Mouse (Mus musculus): Measurements from ENCODE around the gene Vmn1r7. TPM values are rescaled to one million over a fixed set of nuclear protein-coding genes. Genes with fewer than 3 reads are reported as not detected.
"Not testable (repeated sequence)": the region's sequence is repeated elsewhere in the genome, so short reads cannot be mapped to it uniquely, and the experiment has no call there.

Vmn1r7 gene
- not detected in 2 replicates for polyA plus RNA-seq (2011; ENCODE audit: insufficient read depth, insufficient read length, low replicate concordance, missing spikeins)

- H3K4me1 ChIP-seq (ENCODE audit: control insufficient read depth, insufficient read depth, low read length); H3K4me3 ChIP-seq (replicated peaks; ENCODE audit: control insufficient read depth, low read depth, low read length); H3K27ac ChIP-seq (ENCODE audit: control insufficient read depth, insufficient read depth, low read depth, low read length, poor library complexity): not testable (repeated sequence)
- WGBS, result 75% methylated on average over 2 of the region's 2 CpGs
Observed at GRCm38 (mm10) chr6:57025224-57025623, at the start of gene Vmn1r7. TSS of gene Vmn1r7 (minus strand) at chr6:57025324.

GRCm38 (mm10) chr6:57066487-57066886 lies 41.4 kb upstream of the Vmn1r7 start, which contains the start of gene Vmn1r9:
TSS of gene Vmn1r9 (plus strand) at chr6:57066787.
- no peak for TF ChIP-seq CTCF (IDR thresholded peaks at IDR 0.05; ENCODE audit: control insufficient read depth, insufficient read depth, low read length)
- TF ChIP-seq POLR2A (IDR thresholded peaks at IDR 0.05; ENCODE audit: borderline replicate concordance, control insufficient read depth, low read depth, low read length), result no peak
- no peak within 1 kb of the TSS for H3K4me3 ChIP-seq (replicated peaks; ENCODE audit: control insufficient read depth, low read depth, low read length)
- 70% methylated on average over 2 of the region's 2 CpGs for WGBS
- H3K4me1 ChIP-seq (ENCODE audit: control insufficient read depth, insufficient read depth, low read length), result no peaks in the 10 kb centered on the region
- H3K27ac ChIP-seq (ENCODE audit: control insufficient read depth, insufficient read depth, low read depth, low read length, poor library complexity), result no peak within 1 kb of the TSS

DNA sequence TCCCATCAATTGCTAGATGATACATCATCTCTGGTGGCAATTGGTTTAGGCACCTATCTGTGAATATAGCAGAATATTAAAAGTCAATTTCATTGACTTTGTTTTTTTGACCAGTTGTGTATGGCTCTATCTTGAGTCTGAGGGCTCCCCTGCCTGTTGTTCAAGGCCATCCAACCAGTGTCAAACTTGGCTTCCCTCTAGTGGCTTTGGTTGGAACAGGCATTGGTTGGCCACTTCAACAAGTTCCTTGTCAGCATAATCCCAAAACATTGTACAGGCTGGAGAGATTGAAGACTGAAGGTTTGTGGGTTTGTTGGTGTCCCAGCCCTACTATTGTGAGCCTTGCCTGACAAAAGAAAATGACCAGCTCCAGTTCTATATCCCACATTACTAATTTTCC lies 38.6 kb upstream of the Vmn1r7 start:
- no peak overlapping the region for H3K4me3 ChIP-seq (replicated peaks; ENCODE audit: control insufficient read depth, low read depth, low read length)
- no peak for TF ChIP-seq CTCF (IDR thresholded peaks at IDR 0.05; ENCODE audit: control insufficient read depth, insufficient read depth, low read length)
- no peak for TF ChIP-seq POLR2A (IDR thresholded peaks at IDR 0.05; ENCODE audit: borderline replicate concordance, control insufficient read depth, low read depth, low read length)
- no peak overlapping the region for H3K27ac ChIP-seq (ENCODE audit: control insufficient read depth, insufficient read depth, low read depth, low read length, poor library complexity)
- no peaks in the 10 kb centered on the region for H3K4me1 ChIP-seq (ENCODE audit: control insufficient read depth, insufficient read depth, low read length)

- TF ChIP-seq CTCF (IDR thresholded peaks at IDR 0.05; ENCODE audit: control insufficient read depth, insufficient read depth, low read length) (no peak), POLR2A (IDR thresholded peaks at IDR 0.05; ENCODE audit: borderline replicate concordance, control insufficient read depth, low read depth, low read length) (no peak)
- Histone ChIP-seq H3K27ac (ENCODE audit: control insufficient read depth, insufficient read depth, low read depth, low read length, poor library complexity) (no peak overlapping the region), H3K4me3 (replicated peaks; ENCODE audit: control insufficient read depth, low read depth, low read length) (no peak overlapping the region), H3K4me1 (ENCODE audit: control insufficient read depth, insufficient read depth, low read length) (no peaks in the 10 kb centered on the region)
- WGBS, result 26% methylated on average over 2 of the region's 2 CpGs
Observed at GRCm38 (mm10) chr6:57034674-57035073, 9.6 kb upstream of the Vmn1r7 start.

GRCm38 (mm10) chr6:57031984-57032383 lies 6.9 kb upstream of the Vmn1r7 start, which contains the start of gene Vmn1r8:
TSS of gene Vmn1r8 (plus strand) at chr6:57032284.
- Histone ChIP-seq H3K4me1 (ENCODE audit: control insufficient read depth, insufficient read depth, low read length) (no peaks in the 10 kb centered on the region), H3K27ac (ENCODE audit: control insufficient read depth, insufficient read depth, low read depth, low read length, poor library complexity) (no peak within 1 kb of the TSS), H3K4me3 (replicated peaks; ENCODE audit: control insufficient read depth, low read depth, low read length) (no peak within 1 kb of the TSS)
- no peak for TF ChIP-seq POLR2A (IDR thresholded peaks at IDR 0.05; ENCODE audit: borderline replicate concordance, control insufficient read depth, low read depth, low read length)
- no peak for TF ChIP-seq CTCF (IDR thresholded peaks at IDR 0.05; ENCODE audit: control insufficient read depth, insufficient read depth, low read length)

- TF ChIP-seq POLR2A (IDR thresholded peaks at IDR 0.05; ENCODE audit: borderline replicate concordance, control insufficient read depth, low read depth, low read length), result no peak
- no peak for TF ChIP-seq CTCF (IDR thresholded peaks at IDR 0.05; ENCODE audit: control insufficient read depth, insufficient read depth, low read length)
- 84% methylated on average over 2 of the region's 2 CpGs for WGBS
- Histone ChIP-seq H3K27ac (ENCODE audit: control insufficient read depth, insufficient read depth, low read depth, low read length, poor library complexity) (no peak within 1 kb of the TSS), H3K4me1 (ENCODE audit: control insufficient read depth, insufficient read depth, low read length) (no peaks in the 10 kb centered on the region), H3K4me3 (replicated peaks; ENCODE audit: control insufficient read depth, low read depth, low read length) (no peak within 1 kb of the TSS)
Observed at GRCm38 (mm10) chr6:56996943-56997342, 28.2 kb downstream of the Vmn1r7 start, which contains the start of gene Vmn1r6. TSS of gene Vmn1r6 (plus strand) at chr6:56997243.

Other genes starting within 250 kb of the Vmn1r7 start
- 12.8 and 15.3 TPM in 2 replicates for gene Kbtbd2, start 227.5 kb downstream of the Vmn1r7 start, polyA plus RNA-seq (2011; ENCODE audit: insufficient read depth, insufficient read length, low replicate concordance, missing spikeins)
- 5.5 and 15.3 TPM in 2 replicates for gene Fkbp9, start 193.3 kb downstream of the Vmn1r7 start, polyA plus RNA-seq (2011; ENCODE audit: insufficient read depth, insufficient read length, low replicate concordance, missing spikeins)
- 188 and 205 TPM in 2 replicates for gene Nt5c3, start 101.4 kb downstream of the Vmn1r7 start, polyA plus RNA-seq (2011; ENCODE audit: insufficient read depth, insufficient read length, low replicate concordance, missing spikeins)
- gene Vmn1r4, start 101.3 kb downstream of the Vmn1r7 start, polyA plus RNA-seq (2011; ENCODE audit: insufficient read depth, insufficient read length, low replicate concordance, missing spikeins), result 0.63 TPM in 1 of 2 replicates, not detected in the other
- gene Vmn1r5, start 55.1 kb downstream of the Vmn1r7 start, polyA plus RNA-seq (2011; ENCODE audit: insufficient read depth, insufficient read length, low replicate concordance, missing spikeins), result not detected in 2 replicates
- not detected in 2 replicates for gene Vmn1r6, start 28.1 kb downstream of the Vmn1r7 start, polyA plus RNA-seq (2011; ENCODE audit: insufficient read depth, insufficient read length, low replicate concordance, missing spikeins)
- gene Vmn1r8, start 7.0 kb upstream of the Vmn1r7 start, polyA plus RNA-seq (2011; ENCODE audit: insufficient read depth, insufficient read length, low replicate concordance, missing spikeins), result not detected in 2 replicates
- not detected in 2 replicates for gene Vmn1r9, start 41.5 kb upstream of the Vmn1r7 start, polyA plus RNA-seq (2011; ENCODE audit: insufficient read depth, insufficient read length, low replicate concordance, missing spikeins)
- not detected in 2 replicates for gene Vmn1r10, start 84.1 kb upstream of the Vmn1r7 start, polyA plus RNA-seq (2011; ENCODE audit: insufficient read depth, insufficient read length, low replicate concordance, missing spikeins)
- gene Vmn1r11, start 108.1 kb upstream of the Vmn1r7 start, polyA plus RNA-seq (2011; ENCODE audit: insufficient read depth, insufficient read length, low replicate concordance, missing spikeins), result not detected in 2 replicates
- gene Vmn1r12, start 131.6 kb upstream of the Vmn1r7 start, polyA plus RNA-seq (2011; ENCODE audit: insufficient read depth, insufficient read length, low replicate concordance, missing spikeins), result not detected in 2 replicates
- 5.4 and 8.5 TPM in 2 replicates for gene Vmn1r13, start 178.0 kb upstream of the Vmn1r7 start, polyA plus RNA-seq (2011; ENCODE audit: insufficient read depth, insufficient read length, low replicate concordance, missing spikeins)
- not detected in 2 replicates for gene Vmn1r14, start 206.4 kb upstream of the Vmn1r7 start, polyA plus RNA-seq (2011; ENCODE audit: insufficient read depth, insufficient read length, low replicate concordance, missing spikeins)
- gene Vmn1r15, start 232.6 kb upstream of the Vmn1r7 start, polyA plus RNA-seq (2011; ENCODE audit: insufficient read depth, insufficient read length, low replicate concordance, missing spikeins), result not detected in 2 replicates

Data from bone marrow, adult 2 months (tissue).